Mouse (Mus musculus) midbrain, embryonic 11.5 days (tissue): ENCODE results near the gene Cox4i1. TPM values are rescaled to one million over a fixed set of nuclear protein-coding genes. Genes with fewer than 3 reads are reported as not detected.

Experiments used
- ATAC-seq: fragments of 200-750 bp; cut with Nextera tagmentation; 2 replicates; pipeline ENCODE4 v1.8.0; 2017; ENCODE audit warnings: moderate TSS enrichment, moderate library complexity; ENCODE audit not compliant: low FRiP score
- DNase-seq: peaks from one replicate; pipeline ENCODE4 v3.0.0; 2015; ENCODE audit warnings: low spot score; ENCODE audit errors: missing footprints
- H3K27ac ChIP-seq: fragments of 300-500 bp; sonication (generic); 2 replicates; pipeline ENCODE4 v1.5.1; 2014; ENCODE audit warnings: low read depth, low read length
- H3K27me3 ChIP-seq: fragments of 300-500 bp; sonication (generic); 2 replicates; pipeline ENCODE4 v1.6.1; 2014; ENCODE audit warnings: mild to moderate bottlenecking, low read length, moderate library complexity, mixed read lengths; ENCODE audit not compliant: control insufficient read depth, insufficient read depth
- H3K36me3 ChIP-seq: fragments of 300-500 bp; sonication (generic); 2 replicates; pipeline ENCODE4 v1.6.1; 2014; ENCODE audit warnings: mild to moderate bottlenecking, low read length, moderate library complexity, mixed read lengths; ENCODE audit not compliant: control insufficient read depth, insufficient read depth
- H3K4me1 ChIP-seq: fragments of 300-500 bp; sonication (generic); 2 replicates; pipeline ENCODE4 v1.6.1; 2014; ENCODE audit warnings: low read length; ENCODE audit not compliant: control insufficient read depth, insufficient read depth
- H3K4me2 ChIP-seq: fragments of 300-500 bp; sonication (generic); 2 replicates; pipeline ENCODE4 v1.6.1; 2014; ENCODE audit warnings: mild to moderate bottlenecking, moderate library complexity
- H3K4me3 ChIP-seq: fragments of 300-500 bp; sonication (generic); 2 replicates; pipeline ENCODE4 v1.5.1; 2014; ENCODE audit warnings: low read depth, low read length
- H3K9ac ChIP-seq: fragments of 300-500 bp; sonication (generic); 2 replicates; pipeline ENCODE4 v1.6.1; 2014; ENCODE audit warnings: low read length
- H3K9me3 ChIP-seq: fragments of 300-500 bp; sonication (generic); 2 replicates; pipeline ENCODE4 v1.6.1; 2016; ENCODE audit warnings: low read length; ENCODE audit not compliant: control insufficient read depth
- WGBS: fragments of 180-500 bp; shearing (Covaris S2); extraction: QIAGEN DNeasy Blood & Tissue Kit; methylation state at CpG from one replicate; pipeline ENCODE4 v1.1.7; 2014; 5-methylcytosine and 5-hydroxymethylcytosine counted together
- polyA plus RNA-seq: library from polyadenylated mRNA; unstranded; fragments of >200 nt; fragmentation: Nextera tagmentation; extraction: Ambion mirVana; gene quantifications from 2 replicates; pipeline ENCODE4 v1.2.1, GENCODE M21; 2014

Gene Cox4i1
- polyA plus RNA-seq, 1 experiment from 2014 or later = 953 TPM

- Histone ChIP-seq H3K36me3 (no peaks in the 10 kb centered on the region), H3K9me3 (no peaks in the 10 kb centered on the region), H3K27ac (no peak overlapping the region), H3K4me2 (no peak overlapping the region), H3K27me3 (no peaks in the 10 kb centered on the region), H3K9ac (no peak overlapping the region), H3K4me1 (no peaks in the 10 kb centered on the region), H3K4me3 (no peak overlapping the region)
- ATAC-seq (no peak), DNase-seq (peak; percentile 14)
- WGBS = 82% methylated on average over 3 of the region's 3 CpGs
These were observed 38.2 kb downstream of the Cox4i1 start for GRCm38 (mm10) chr8:120706193-120706592.

- 86% methylated on average over 10 of the region's 10 CpGs for WGBS
- Histone ChIP-seq H3K9ac (no peak overlapping the region), H3K4me2 (no peak overlapping the region), H3K27me3 (no peaks in the 10 kb centered on the region), H3K4me1 (no peaks in the 10 kb centered on the region), H3K4me3 (no peak overlapping the region), H3K9me3 (no peaks in the 10 kb centered on the region), H3K27ac (no peak overlapping the region), H3K36me3 (no peaks in the 10 kb centered on the region)
- ATAC-seq = no peak
- peak; percentile 39 for DNase-seq
These were observed 41.2 kb downstream of the Cox4i1 start for GRCm38 (mm10) chr8:120709176-120709575.

GRCm38 (mm10) chr8:120715200-120715599, 47.2 kb downstream of the Cox4i1 start:
- Histone ChIP-seq H3K4me1 (no peaks in the 10 kb centered on the region), H3K36me3 (no peaks in the 10 kb centered on the region), H3K4me3 (no peak overlapping the region), H3K9ac (no peak overlapping the region), H3K9me3 (no peaks in the 10 kb centered on the region), H3K27me3 (no peaks in the 10 kb centered on the region), H3K27ac (no peak overlapping the region), H3K4me2 (no peak overlapping the region)
- no peak for ATAC-seq
- no peak for DNase-seq
- WGBS = 85% methylated on average over 6 of the region's 6 CpGs

- Histone ChIP-seq H3K9ac (no peak overlapping the region), H3K36me3 (no peaks in the 10 kb centered on the region), H3K4me2 (no peak overlapping the region), H3K4me3 (no peak overlapping the region), H3K9me3 (no peaks in the 10 kb centered on the region), H3K4me1 (no peaks in the 10 kb centered on the region), H3K27ac (no peak overlapping the region), H3K27me3 (no peaks in the 10 kb centered on the region)
- ATAC-seq = no peak
- 84% methylated on average over 15 of the region's 15 CpGs for WGBS
- peak; percentile 61 for DNase-seq
These were observed 48.1 kb downstream of the Cox4i1 start for GRCm38 (mm10) chr8:120715996-120716680.

- Histone ChIP-seq H3K36me3 (no peaks in the 10 kb centered on the region), H3K9me3 (no peaks in the 10 kb centered on the region), H3K4me1 (no peaks in the 10 kb centered on the region), H3K27ac (no peak overlapping the region), H3K4me3 (no peak overlapping the region), H3K9ac (no peak overlapping the region), H3K4me2 (no peak overlapping the region), H3K27me3 (no peaks in the 10 kb centered on the region)
- no peak for ATAC-seq
- 73% methylated on average over 19 of the region's 19 CpGs for WGBS
- peak; percentile 81 for DNase-seq
These were observed 51.7 kb downstream of the Cox4i1 start for GRCm38 (mm10) chr8:120719586-120720236.

- Histone ChIP-seq H3K4me2 (no peak overlapping the region), H3K4me3 (no peak overlapping the region), H3K27ac (no peak overlapping the region), H3K27me3 (no peaks in the 10 kb centered on the region), H3K9ac (no peak overlapping the region), H3K9me3 (no peaks in the 10 kb centered on the region), H3K36me3 (no peaks in the 10 kb centered on the region), H3K4me1 (no peaks in the 10 kb centered on the region)
- ATAC-seq (no peak), DNase-seq (peak; percentile 80)
- WGBS = 70% methylated on average over 6 of the region's 6 CpGs
These were observed 55.0 kb downstream of the Cox4i1 start for GRCm38 (mm10) chr8:120723025-120723424.

Other genes starting within 250 kb of the Cox4i1 start
- gene Gins2, start 78.9 kb upstream of the Cox4i1 start, polyA plus RNA-seq = 113 and 120 TPM in 2 replicates
- 2.9 and 4.4 TPM in 2 replicates for gene 1190005I06Rik, start 20.6 kb upstream of the Cox4i1 start, polyA plus RNA-seq
- gene Gm27021, start 143 bp upstream of the Cox4i1 start, polyA plus RNA-seq = 3.4 and 3.5 TPM in 2 replicates
- gene Emc8, start 351 bp downstream of the Cox4i1 start, polyA plus RNA-seq = 292 and 306 TPM in 2 replicates
- 4.7 and 4.9 TPM in 2 replicates for gene Irf8, start 68.1 kb downstream of the Cox4i1 start, polyA plus RNA-seq